Mouse (Mus musculus) MEL (cell line): Measurements from ENCODE around the gene Cep112. TPM values are rescaled to one million over a fixed set of nuclear protein-coding genes. Genes with fewer than 3 reads are reported as not detected.

ENCODE experiments used
- DNase-seq: peaks from one replicate; pipeline ENCODE4 v3.0.0; 2011; ENCODE audit warnings: low read depth, low spot score
- H3K27ac ChIP-seq: 2 replicates; pipeline ENCODE4 v1.5.1; 2012; ENCODE audit warnings: low read depth, mild to moderate bottlenecking, control low read depth, low read length, moderate library complexity; ENCODE audit not compliant: control insufficient read depth
- H3K27me3 ChIP-seq, 2 experiments: fragments of 150-350 bp in 1 of 2; sonication (generic) in 1 of 2; 2 replicates each; pipeline ENCODE4 v1.6.1; 2012; ENCODE audit warnings: low read length in 2 of 2, mild to moderate bottlenecking in 2 of 2, improper control_type of control experiment in 1 of 2, moderate library complexity in 1 of 2; ENCODE audit not compliant: insufficient read depth in 2 of 2, control insufficient read depth in 1 of 2
- H3K36me3 ChIP-seq, 2 experiments: 2 replicates each; pipeline ENCODE4 v1.6.1; 2012 to 2014; ENCODE audit warnings: low read length in 2 of 2, improper control_type of control experiment in 1 of 2, inconsistent platforms in 1 of 2, mild to moderate bottlenecking in 1 of 2; ENCODE audit not compliant: insufficient read depth in 2 of 2, control insufficient read depth in 1 of 2
- H3K4me1 ChIP-seq, 2 experiments: fragments of 150-350 bp in 1 of 2; sonication (generic) in 1 of 2; 2 replicates each; pipeline ENCODE4 v1.6.1; 2012; ENCODE audit warnings: low read length in 2 of 2, improper control_type of control experiment in 1 of 2, mild to moderate bottlenecking in 1 of 2; ENCODE audit not compliant: insufficient read depth in 2 of 2, control insufficient read depth in 1 of 2
- H3K4me3 ChIP-seq, 2 experiments: fragments of 150-350 bp in 1 of 2; sonication (generic) in 1 of 2; 2 replicates each; pipeline ENCODE4 v1.5.1; 2012; ENCODE audit warnings: low read depth in 2 of 2, low read length in 2 of 2, mild to moderate bottlenecking in 2 of 2, moderate library complexity in 2 of 2, control low read depth in 1 of 2, improper control_type of control experiment in 1 of 2; ENCODE audit not compliant: control insufficient read depth in 1 of 2, insufficient read depth in 1 of 2
- H3K79me2 ChIP-seq: 2 replicates; pipeline ENCODE4 v1.6.1; 2012; ENCODE audit warnings: mild to moderate bottlenecking, low read length, moderate library complexity; ENCODE audit not compliant: control insufficient read depth, poor library complexity, insufficient read depth
- H3K9ac ChIP-seq: 2 replicates; pipeline ENCODE4 v1.6.1; 2012; ENCODE audit warnings: low read depth, mild to moderate bottlenecking, control low read depth, low read length, moderate library complexity; ENCODE audit not compliant: control insufficient read depth, poor library complexity, severe bottlenecking
- H3K9me3 ChIP-seq: fragments of 150-350 bp; sonication (generic); replicated peaks from 2 replicates; pipeline ENCODE4 v1.6.1; 2012; ENCODE audit warnings: mild to moderate bottlenecking, low read length, improper control_type of control experiment, moderate library complexity; ENCODE audit not compliant: insufficient read depth
- BHLHE40 ChIP-seq: IDR thresholded peaks from 2 replicates; pipeline ENCODE4 v1.6.1; 2012; ENCODE audit warnings: low read depth, mild to moderate bottlenecking, inconsistent platforms, low read length, improper control_type of control experiment, borderline replicate concordance
- CHD1 ChIP-seq: IDR thresholded peaks from 2 replicates; pipeline ENCODE4 v1.6.1; 2012; ENCODE audit warnings: low read depth, mild to moderate bottlenecking, inconsistent platforms, low read length, improper control_type of control experiment
- CHD2 ChIP-seq: IDR thresholded peaks from 2 replicates; pipeline ENCODE4 v1.6.1; 2011; ENCODE audit warnings: low read length, improper control_type of control experiment
- ELF1 ChIP-seq: IDR thresholded peaks from 2 replicates; pipeline ENCODE4 v1.6.1; 2014; ENCODE audit warnings: low read depth, mild to moderate bottlenecking, inconsistent platforms, low read length, improper control_type of control experiment, moderate library complexity
- GABPA ChIP-seq: IDR thresholded peaks from 2 replicates; pipeline ENCODE4 v1.6.1; 2012; ENCODE audit warnings: low read depth, mild to moderate bottlenecking, inconsistent platforms, low read length, improper control_type of control experiment, moderate library complexity
- JUND ChIP-seq: IDR thresholded peaks from 2 replicates; pipeline ENCODE4 v1.6.1; 2011; ENCODE audit warnings: low read depth, mild to moderate bottlenecking, improper control_type of control experiment, low read length
- KAT2A ChIP-seq: conservative IDR thresholded peaks from 2 replicates; pipeline ENCODE4 v1.6.1; 2012; ENCODE audit warnings: low read depth, low read length, improper control_type of control experiment, inconsistent platforms
- MAFK ChIP-seq: IDR thresholded peaks from 2 replicates; pipeline ENCODE4 v1.6.1; 2011; ENCODE audit warnings: low read depth, mild to moderate bottlenecking, low read length, improper control_type of control experiment, borderline replicate concordance
- MEF2A ChIP-seq: IDR thresholded peaks from 2 replicates; pipeline ENCODE4 v1.6.1; 2014; ENCODE audit warnings: low read depth, mild to moderate bottlenecking, inconsistent platforms, low read length, improper control_type of control experiment; ENCODE audit not compliant: poor library complexity, insufficient replicate concordance, severe bottlenecking; ENCODE audit errors: extremely low read depth
- MXI1 ChIP-seq: IDR thresholded peaks from 2 replicates; pipeline ENCODE4 v1.6.1; 2011; ENCODE audit warnings: mild to moderate bottlenecking, low read depth, low read length, improper control_type of control experiment
- MYB ChIP-seq: IDR thresholded peaks from 2 replicates; pipeline ENCODE4 v1.6.1; 2011; ENCODE audit warnings: mild to moderate bottlenecking, low read depth, low read length, improper control_type of control experiment
- NRF1 ChIP-seq: IDR thresholded peaks from 2 replicates; pipeline ENCODE4 v1.6.1; 2014; ENCODE audit warnings: low read depth, mild to moderate bottlenecking, inconsistent platforms, low read length, improper control_type of control experiment, moderate library complexity; ENCODE audit not compliant: poor library complexity, insufficient read depth, severe bottlenecking
- POLR2AphosphoS2 ChIP-seq: IDR thresholded peaks from 2 replicates; pipeline ENCODE4 v1.6.1; 2011; ENCODE audit warnings: low read length, improper control_type of control experiment
- POLR2AphosphoS5 ChIP-seq: IDR thresholded peaks from 2 replicates; pipeline ENCODE4 v1.6.1; 2012; ENCODE audit warnings: low read depth, borderline replicate concordance, mild to moderate bottlenecking, inconsistent platforms, low read length, moderate library complexity, mixed read lengths
- SIN3A ChIP-seq: IDR thresholded peaks from 2 replicates; pipeline ENCODE4 v1.6.1; 2012; ENCODE audit warnings: low read length, improper control_type of control experiment, inconsistent platforms
- TAL1 ChIP-seq: IDR thresholded peaks from 2 replicates; pipeline ENCODE4 v1.6.1; 2012; ENCODE audit warnings: mild to moderate bottlenecking, inconsistent platforms, low read length, moderate library complexity, mixed read lengths
- TBP ChIP-seq: IDR thresholded peaks from 2 replicates; pipeline ENCODE4 v1.8.0; 2011; ENCODE audit warnings: low read depth, low read length, improper control_type of control experiment
- ZNF384 ChIP-seq: IDR thresholded peaks from 2 replicates; pipeline ENCODE4 v1.6.1; 2012; ENCODE audit warnings: low read depth, mild to moderate bottlenecking, inconsistent platforms, low read length, improper control_type of control experiment
- polyA plus RNA-seq, 2 experiments: library from polyadenylated mRNA; stranded (reverse) in 1 of 2; unstranded in 1 of 2; fragments of >175 nt in 1 of 2; fragments of >200 nt in 1 of 2; gene quantifications; 2 replicates each; pipeline versions ENCODE4 v1.2.1 to v1.2.4; 2012; ENCODE audit warnings: low replicate concordance in 2 of 2, low read depth in 1 of 2; ENCODE audit not compliant: insufficient read length in 2 of 2, insufficient read depth in 1 of 2, missing spikeins in 1 of 2
- total RNA-seq: library from RNA; depleted of rRNA; stranded (reverse); fragments of 300-350 nt; gene quantifications from 2 replicates; pipeline ENCODE4 v1.2.3, GENCODE M21; 2012; rRNA removed

Cep112 gene
- total and polyA plus RNA-seq, 3 experiments, result 1.3 TPM; not detected in 2

DNA sequence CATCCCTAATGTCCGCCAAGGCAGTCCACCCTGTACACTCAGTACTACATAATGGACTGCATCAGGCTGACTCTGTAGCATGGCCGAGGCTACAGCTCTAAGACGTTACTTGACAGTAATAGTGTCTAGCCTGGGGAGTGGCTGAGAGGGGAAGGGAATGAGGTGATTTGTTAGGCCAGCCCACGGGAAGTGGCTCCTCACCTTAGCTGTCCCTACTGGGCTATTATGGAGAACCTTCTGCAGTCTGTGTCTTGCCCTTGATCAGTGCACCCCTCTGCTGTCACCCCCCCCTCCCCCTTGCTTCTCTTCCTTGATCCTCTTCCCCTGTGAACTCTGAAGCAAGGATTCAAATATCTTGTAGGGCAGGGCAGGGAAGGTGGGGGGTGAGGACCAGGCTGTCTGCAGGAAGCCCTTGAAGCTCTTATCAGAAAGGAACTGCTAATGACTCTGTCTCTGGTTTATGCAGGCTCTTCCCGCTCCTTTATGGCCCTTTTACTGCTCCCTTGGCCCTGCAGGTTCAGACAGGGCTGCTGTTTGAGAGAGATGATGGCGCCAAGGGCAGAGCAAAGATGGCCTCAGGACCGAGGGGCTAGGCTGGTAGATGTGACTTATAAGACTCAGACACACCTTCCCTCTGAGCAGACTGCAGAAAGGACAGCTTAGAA, 481.7 kb downstream of the Cep112 start:
- no peak overlapping the region for H3K9ac ChIP-seq
- TF ChIP-seq ELF1 (no peak), BHLHE40 (no peak), NRF1 (no peak), MYB (no peak), POLR2AphosphoS2 (no peak), GABPA (no peak), MXI1 (no peak), POLR2AphosphoS5 (no peak), MEF2A (no peak), ZNF384 (no peak), TBP (no peak), JUND (no peak), MAFK (no peak), CHD1 (no peak), SIN3A (no peak), KAT2A (no peak), TAL1 (no peak), CHD2 (no peak)
- TF ChIP-seq, all 39 proteins: peak for 0
- no peaks in the 10 kb centered on the region for H3K4me1 ChIP-seq
- no peak overlapping the region for H3K4me3 ChIP-seq
- no peaks in the 10 kb centered on the region for H3K36me3 ChIP-seq
- no peaks in the 10 kb centered on the region for H3K27me3 ChIP-seq
- H3K9me3 ChIP-seq, result no peaks in the 10 kb centered on the region
- no peak for DNase-seq
- H3K79me2 ChIP-seq, result no peaks in the 10 kb centered on the region
- H3K27ac ChIP-seq, result no peak overlapping the region

DNA sequence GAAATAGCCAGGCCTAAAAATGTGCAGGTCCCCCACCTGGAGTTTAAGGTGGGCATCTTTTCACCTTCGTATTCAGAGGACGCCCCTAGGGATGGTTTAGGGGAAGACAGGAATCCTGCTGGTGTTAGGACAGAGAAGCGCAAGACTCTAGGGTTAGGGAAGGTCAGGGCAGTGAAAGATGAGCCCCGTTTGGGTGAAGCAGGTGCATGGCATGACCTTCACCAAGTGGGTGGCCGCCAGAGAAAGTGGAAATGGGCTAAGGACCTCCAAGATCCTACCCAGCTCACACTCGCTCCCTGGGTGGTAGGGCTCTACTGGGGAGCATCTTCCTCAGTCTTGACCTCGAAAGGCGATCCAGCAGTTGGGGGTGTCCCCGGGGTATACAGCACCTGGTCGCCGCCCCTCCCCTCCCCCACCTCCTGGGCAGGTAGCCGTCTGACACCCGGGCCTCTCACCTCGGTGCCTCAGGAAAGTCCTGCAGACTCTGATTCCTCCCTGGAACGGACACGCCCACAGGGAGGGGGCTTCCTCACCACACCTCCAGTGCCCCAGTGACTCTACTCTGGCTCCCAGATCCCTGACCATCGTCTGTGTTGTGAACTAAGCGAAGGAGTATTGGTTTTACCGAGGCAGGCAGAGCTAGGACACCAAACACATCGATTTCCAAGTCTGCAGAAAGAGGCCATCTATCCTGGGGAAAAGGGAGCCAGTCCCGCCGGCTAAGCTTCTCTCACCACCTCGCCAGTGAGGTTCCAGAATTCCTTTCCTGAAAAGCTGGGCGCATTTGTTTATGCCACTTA, 484.6 kb downstream of the Cep112 start:
- H3K27me3 ChIP-seq, result no peaks in the 10 kb centered on the region
- H3K36me3 ChIP-seq, result no peaks in the 10 kb centered on the region
- H3K9me3 ChIP-seq, result no peaks in the 10 kb centered on the region
- no peak overlapping the region for H3K9ac ChIP-seq
- TF ChIP-seq KAT2A, result no peak
- no peak for TF ChIP-seq POLR2AphosphoS5
- no peak for TF ChIP-seq CHD1
- no peaks in the 10 kb centered on the region for H3K79me2 ChIP-seq
- H3K4me3 ChIP-seq, result no peak overlapping the region
- DNase-seq, result no peak
- no peaks in the 10 kb centered on the region for H3K4me1 ChIP-seq
- H3K27ac ChIP-seq, result no peak overlapping the region

Other genes with a start within 250 kb of the Cep112 start
- not detected in 2 replicates for gene Apoh, start 81.8 kb upstream of the Cep112 start, total RNA-seq
- not detected for gene Apoh, start 81.8 kb upstream of the Cep112 start, polyA plus RNA-seq
- 15.3 and 22.9 TPM in 2 replicates for gene Prkca, start 81.3 kb upstream of the Cep112 start, total RNA-seq
- 10 to 100 TPM; 19.9 to 30.9 TPM for gene Prkca, start 81.3 kb upstream of the Cep112 start, polyA plus RNA-seq